Mouse (Mus musculus): ENCODE data around the gene 1700003F12Rik.

1700003F12Rik gene

DNA sequence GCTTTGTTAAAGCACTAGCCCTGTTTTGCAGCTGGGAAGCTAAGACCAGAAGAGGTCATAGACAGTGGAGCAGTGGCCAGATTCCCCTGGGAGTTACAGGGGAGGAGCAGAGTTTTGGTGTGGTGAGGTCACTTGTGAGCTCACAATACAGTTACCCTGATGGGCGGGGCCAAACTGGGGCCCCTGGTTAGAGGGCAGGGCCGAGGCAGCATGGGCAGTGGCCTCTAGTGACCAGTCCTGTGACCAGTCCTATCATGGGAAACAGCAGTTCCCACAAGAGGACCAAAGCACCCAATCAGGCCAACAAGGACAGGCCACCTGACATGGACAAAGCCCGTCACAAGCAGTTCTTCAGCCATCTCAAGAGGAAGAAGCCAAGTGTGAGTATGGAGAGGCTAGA, 1.8 kb downstream of the 1700003F12Rik start:
- DNase-seq (ENCODE audit: inconsistent age in 2 of 2, low spot score in 1 of 2) = peak in 1 of 2 experiments; percentile 56

DNA sequence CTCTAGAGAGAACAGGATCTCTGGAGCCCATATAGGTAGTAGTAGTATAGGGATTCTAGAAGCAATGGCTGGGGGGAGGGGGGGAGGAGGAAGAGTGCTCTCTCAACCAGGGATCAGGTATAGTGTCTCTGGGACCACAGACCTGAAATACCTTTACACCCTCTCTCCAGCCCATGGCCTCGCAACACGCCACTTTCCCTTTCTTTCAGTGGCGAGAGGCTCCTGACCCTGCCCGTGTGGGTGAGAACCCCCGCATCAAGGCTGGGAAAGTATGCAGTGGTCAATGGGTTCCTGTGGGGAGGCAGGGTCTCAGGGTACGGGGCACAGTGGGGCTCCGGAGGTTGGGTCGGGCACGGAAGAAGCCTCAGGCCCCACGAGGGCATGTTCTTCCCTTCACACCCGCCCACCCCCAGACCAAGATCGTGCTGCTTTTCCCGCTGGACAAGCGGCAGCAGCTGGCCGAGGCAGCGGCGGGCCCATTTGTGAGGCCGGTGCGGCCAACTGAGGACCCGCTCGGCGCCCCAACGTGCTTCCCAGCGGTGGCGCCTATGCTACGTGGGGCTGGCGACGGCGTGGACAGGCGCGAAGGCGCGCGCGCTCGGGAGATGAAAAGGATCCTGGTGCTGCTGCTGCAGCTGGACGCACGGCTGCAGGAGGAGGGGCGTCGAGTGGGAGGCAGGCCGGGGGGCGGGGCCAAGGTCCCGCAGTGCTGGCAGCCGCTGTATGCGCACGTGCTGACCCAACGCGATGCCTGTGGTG, 2.4 kb downstream of the 1700003F12Rik start:
- peak; percentile 80 to 85 for DNase-seq (ENCODE audit: inconsistent age in 2 of 2, low spot score in 1 of 2)

DNA sequence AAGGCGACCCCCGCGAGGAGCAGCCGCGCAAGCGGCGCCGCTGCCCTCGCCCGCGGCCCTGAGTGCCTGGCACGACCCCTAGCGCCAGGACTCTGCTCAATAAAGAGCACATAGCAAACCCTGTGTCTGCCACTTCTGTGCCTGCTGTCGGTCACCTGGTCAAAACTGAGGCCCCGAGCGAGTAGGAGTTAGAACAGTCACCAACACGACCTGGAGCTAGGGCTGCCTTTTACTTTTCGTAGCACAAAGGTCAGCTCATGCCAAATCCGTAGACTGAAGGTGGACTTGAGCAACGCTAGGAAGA, 3.0 kb downstream of the 1700003F12Rik start:
- no peak for DNase-seq (ENCODE audit: inconsistent age in 2 of 2, low spot score in 1 of 2)

DNA sequence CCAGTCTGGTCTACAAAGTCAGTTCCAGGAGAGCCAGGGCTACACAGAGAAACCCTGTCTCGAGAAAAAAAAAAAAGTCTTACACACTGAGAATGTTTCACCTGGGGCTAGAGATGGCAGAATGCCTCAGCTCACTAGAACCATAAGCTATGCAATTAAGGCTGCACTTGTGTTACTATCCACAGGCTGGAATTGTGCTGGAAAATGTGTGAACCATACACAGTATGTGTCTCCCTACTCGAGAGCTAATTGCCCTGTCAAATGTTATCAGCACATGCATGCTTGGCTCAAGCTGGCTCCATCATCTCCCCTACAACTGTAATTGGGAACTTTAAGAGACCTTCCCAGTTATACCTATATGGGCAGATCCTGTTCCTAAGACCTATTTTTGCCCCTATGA, 4.1 kb downstream of the 1700003F12Rik start:
- DNase-seq (ENCODE audit: inconsistent age in 2 of 2, low spot score in 1 of 2) = no peak

DNA sequence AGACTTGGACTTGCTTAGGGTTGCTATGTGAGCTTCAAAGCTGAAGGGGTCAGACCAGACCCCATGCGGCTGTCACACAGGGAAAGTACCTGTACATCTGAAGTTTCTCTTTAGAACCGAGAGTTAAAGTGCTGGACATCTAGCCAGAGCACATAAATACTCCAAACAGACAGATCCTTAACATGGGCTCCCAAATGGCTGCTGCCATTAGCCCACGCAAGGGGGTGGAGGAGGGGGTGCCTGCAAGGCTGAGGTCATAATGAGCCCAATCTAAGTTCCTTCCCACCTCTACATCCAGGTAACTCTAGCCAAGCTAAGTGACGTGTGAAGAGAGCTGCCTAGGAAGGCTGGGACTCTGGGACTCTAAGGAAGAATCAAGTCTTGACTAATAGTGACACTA, 4.6 kb downstream of the 1700003F12Rik start, which contains the start of gene Actl10:
Actl10 (plus strand) TSS at position 301 of the 400 bp plus-strand sequence.
- no peak for DNase-seq (ENCODE audit: inconsistent age in 2 of 2, low spot score in 1 of 2)

DNA sequence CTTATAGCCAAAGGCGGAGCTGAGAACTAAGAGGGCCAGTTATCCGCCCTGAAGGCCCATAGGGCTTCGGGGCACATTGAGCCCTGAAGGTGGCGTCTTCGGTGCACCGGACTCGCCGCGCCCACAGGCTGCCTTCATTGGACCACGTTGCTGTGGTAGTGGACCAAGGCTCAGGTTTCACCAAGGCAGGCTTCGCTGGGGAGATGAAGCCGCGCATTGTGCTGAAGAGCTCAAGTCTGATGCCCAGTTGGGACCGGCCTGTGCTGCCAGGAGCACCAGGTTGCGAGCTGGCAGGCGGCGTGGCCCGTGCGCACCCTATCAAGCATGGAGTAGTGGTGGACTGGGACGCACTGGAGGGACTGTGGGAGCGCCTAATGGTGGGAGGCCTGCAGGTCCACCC, 5.0 kb downstream of the 1700003F12Rik start:
- no peak for DNase-seq (ENCODE audit: inconsistent age in 2 of 2, low spot score in 1 of 2)

DNA sequence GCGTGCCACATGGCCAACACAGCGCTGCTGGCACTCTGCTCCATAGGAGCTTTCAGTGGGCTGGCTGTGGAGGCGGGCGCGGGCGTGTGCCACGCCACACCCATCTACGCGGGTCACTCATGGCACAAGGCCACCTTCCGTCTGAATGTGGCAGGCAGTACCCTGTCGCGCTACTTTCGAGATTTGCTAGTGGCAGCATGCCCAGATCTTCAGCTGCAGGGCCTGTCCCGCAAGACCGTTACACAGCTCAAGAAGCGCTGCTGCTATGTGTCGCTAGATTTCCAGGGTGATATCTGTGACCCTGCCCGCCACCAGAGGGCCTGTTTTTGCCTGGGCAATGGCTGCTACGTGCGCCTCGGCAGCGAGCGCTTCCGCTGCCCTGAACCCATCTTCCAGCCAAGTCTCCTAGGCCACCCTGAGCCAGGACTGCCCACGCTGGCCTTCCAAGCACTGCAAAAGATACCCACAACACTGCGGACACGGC, 5.6 kb downstream of the 1700003F12Rik start:
- DNase-seq (ENCODE audit: inconsistent age in 2 of 2, low spot score in 1 of 2) = peak; percentile 82 to 93

DNA sequence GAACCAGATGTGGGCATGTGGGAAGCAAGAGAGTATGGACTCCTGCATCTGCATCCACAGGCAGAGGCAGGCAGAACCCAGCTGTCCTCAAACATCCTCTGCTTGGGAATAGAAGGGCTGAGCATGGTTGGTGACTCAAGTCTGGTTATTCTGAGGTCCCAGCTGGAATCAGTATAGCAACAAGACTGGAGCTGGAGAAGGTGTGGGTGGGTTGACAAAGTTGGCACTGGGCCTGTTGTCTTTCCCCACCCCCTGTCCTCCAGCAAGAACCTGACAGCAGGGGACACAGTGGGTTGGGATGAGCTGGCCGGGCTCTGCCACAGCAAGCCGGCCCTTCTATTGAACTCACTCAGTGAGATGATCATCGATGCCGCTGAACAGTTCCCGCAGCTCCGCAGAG, 8.3 kb downstream of the 1700003F12Rik start:
- no peak for DNase-seq (ENCODE audit: inconsistent age in 2 of 2, low spot score in 1 of 2)

DNA sequence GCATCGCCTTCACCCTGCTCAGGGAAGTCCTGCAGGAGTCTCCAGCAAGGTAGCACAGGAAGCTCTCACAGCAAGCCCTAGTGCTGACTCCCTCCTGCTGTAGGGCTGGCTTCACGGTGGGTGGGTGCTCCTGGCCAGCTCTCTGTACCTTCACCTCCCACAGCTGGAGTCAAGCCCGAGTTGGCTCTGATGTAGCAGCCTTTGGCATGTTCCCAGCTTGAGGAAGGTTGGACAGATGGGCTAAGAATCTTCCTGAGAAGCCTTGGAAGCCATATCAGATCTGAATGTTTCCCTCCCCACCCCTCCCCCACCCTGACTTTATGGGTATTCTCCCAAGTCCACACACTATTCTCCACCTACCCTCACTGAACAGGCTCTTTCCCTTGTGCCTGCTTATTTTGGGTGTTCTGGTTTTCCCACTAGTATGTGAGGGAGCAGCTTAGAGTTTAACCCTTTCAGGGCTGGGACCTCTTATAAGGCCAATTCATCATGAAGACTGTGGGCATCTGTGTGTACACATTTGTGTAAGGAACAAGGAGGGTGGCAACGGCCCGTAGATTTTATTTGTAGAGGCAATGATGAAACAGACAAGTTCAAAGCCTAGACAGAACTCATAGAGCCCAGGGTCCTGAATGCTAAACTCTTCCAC, 10.4 kb downstream of the 1700003F12Rik start:
- DNase-seq (ENCODE audit: inconsistent age in 2 of 2, low spot score in 1 of 2) = no peak

DNA sequence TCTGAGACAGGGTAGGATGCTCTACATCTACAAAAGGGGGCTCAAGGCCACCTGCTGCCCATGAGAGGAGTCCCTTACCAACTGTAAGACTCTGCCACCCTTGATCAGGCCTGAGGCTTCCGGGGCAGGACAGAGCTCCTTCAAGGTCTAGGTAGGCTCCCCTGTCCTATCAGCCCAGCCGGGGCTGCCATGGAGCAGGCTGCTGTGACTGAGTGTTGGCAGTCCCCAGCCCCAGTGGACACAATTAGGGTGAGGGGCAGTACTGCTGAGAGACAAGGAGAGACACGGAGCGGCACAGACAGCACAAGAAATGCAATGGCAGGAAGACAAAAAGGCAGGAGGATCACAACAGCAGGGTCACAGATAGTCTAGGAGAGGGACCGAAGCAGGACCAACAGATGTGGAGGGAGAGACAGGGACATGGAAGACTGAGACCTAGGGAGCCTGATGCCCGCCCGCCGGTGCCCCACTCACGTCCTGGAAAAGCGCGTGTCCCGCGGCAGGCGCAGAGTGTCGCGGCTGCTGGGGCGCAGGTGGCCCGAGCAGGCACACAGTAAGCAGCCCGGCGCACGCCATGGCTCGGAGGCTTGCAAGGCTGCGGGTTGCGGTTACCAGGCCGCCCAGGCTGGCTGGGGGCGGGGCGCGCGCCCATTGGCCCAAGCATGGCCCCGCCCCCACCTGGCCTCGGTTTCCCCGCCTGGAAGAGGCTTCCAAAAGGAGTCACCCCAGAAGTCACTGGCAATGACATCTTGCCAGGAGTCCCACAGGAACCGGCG, 11.6 kb downstream of the 1700003F12Rik start, which contains the start of gene Necab3:
Necab3 (minus strand) TSS at position 627 of the 776 bp plus-strand sequence.
- peak; percentile 65 to 82 for DNase-seq (ENCODE audit: inconsistent age in 2 of 2, low spot score in 1 of 2)

DNA sequence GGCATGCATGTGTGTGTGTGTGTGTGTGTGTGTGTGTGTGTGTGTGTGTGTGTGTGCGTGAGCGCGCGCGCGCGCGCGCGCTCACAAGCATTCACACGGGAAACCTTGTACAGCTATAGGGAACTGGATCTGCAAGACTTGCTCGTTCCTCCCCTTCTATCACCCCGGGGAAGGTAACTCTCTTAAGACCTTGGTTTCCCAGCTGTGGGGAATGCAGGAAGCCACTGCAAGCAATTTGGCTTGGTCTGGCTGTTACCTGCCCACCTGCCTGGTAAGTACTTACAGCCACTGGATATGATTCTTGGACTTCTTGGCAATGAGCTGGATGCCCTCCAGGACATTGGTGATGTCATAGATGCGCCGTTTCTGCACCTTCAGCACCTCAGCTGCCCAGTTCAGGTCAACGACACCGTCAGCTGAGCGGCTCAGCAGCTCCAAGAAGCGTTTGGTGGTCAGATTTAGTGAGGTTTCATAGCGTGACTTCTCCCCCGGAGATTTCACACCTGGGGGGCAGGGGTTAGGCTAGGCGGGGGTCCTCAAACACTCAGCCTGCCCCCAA, 16.8 kb downstream of the 1700003F12Rik start:
- DNase-seq (ENCODE audit: inconsistent age in 2 of 2, low spot score in 1 of 2) = no peak

DNA sequence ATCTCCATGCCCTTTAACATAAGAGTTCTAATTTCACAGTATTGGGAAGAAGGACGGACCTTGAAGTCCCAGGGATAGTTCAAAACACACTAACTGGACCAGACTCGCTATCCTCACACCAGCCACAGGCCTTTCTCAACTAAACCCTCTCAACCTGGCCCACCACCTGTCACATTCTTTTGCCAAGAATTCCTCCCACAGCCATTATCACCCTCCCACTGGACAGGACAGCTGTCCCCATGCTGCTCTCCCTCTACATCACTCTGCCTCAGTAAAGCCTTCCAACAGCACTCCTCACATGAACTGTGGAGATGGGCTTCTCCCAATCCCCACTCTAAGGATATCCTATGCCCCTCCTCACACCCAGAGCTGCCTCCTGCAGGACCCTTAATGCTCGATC, 18.7 kb downstream of the 1700003F12Rik start:
- DNase-seq (ENCODE audit: inconsistent age in 2 of 2, low spot score in 1 of 2) = no peak

DNA sequence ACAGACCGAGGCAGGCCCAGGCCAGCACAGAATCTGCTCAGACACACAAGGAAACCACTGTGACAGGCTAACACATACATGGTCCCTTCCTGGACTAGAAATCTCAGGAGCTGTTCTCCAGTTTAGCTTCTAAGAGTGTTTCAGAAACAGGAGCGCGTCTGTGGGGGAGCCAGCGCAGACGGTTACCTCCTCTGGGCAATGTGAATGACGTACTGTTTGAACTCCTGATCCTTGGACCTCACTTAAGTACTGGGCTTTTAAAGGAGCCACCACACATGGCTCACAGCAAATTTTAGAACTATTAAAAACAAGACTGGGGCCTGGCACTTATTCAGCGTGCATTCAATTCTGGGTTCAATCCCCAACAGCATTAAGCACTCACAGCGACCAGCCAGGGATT, 19.8 kb downstream of the 1700003F12Rik start:
- no peak for DNase-seq (ENCODE audit: inconsistent age in 2 of 2, low spot score in 1 of 2)

DNA sequence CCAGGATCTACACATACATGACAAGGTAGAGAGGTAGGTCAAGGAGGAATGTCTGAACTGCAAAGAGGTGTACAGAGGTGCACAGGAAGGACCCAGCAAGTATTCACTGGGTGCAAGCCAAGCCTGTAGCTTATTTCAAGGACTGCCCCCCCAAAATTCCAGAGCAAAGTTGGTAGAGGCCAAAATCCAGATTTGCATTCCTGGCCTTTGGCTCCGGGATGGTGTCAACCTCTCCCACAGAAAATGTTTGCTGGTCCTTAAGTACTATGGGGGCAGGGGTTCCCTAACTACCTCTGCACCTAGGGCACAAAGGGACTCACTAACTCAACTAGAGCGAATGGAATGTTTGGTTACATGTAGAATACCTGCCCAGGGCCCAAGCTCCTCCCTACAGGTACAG, 20.9 kb downstream of the 1700003F12Rik start:
- DNase-seq (ENCODE audit: inconsistent age in 2 of 2, low spot score in 1 of 2) = peak in 1 of 2 experiments; percentile 40

DNA sequence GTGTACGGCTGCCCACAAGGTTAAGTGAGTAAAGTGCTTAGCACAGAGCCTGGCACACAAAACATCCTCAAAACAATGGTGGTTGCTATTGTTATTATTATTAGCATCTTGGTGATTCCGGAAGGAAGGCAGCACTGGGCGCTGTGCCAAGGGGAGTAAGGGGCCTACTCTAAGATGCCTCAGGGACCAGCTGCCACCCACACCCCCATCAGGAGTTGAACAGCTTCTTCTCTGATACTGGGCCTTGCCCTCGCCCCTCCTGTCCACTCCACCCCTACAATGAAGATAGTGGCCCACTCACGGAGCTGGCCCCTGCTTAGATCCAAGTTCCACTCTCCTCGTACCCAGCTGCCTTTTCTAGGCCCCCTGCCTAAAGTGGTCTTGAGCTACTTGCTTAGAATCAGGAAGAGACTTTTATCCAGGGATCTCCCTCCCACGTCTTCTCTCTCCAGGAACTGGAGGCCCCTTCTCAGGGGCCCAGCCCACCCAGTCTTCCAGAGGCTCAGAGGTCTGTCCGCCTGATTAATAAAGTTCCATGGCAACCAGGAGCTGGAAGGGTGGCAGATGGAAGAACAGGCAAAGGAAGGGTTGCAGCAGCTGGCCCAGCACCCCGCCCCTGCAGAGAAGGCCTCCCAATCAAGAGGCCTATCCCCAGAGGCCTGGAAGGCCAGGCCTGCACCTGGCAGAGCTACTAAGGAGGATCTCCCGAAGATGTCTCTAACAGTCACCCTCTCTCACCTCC, 21.6 kb downstream of the 1700003F12Rik start:
- peak; percentile 40 to 65 for DNase-seq (ENCODE audit: inconsistent age in 2 of 2, low spot score in 1 of 2)

DNA sequence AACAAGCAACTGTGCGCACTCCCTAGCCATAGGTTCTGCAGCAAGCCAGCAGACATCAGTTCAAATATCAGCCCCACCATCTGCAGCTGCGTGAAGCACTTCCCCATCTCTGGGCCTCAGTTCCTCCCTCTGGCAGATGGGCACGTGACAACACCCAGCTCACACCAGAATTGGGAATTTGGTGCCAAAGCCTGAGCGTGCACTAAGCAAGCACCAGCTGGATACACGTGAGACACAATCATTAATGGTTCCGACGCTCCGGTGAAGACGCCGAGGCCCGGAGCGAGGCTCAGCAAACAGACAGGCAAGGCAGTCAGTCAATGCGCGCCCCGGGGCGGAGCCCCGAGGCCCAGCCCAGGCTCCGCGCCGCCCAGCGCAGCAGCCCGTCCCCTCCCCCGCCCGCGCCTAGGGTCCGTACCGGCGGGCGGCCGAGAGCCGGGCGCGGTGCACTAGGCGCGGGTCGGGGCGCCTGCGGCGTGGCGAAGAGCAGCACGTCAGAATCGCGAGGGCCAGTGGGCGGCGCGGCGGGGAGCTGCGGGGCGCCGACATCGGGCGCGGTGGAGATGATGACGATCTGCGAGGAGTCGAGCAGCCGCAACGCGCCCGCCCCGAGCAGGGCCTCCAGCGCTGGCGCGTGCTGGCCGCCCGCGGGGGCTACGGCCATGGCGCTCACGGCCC, 22.3 kb downstream of the 1700003F12Rik start:
- DNase-seq (ENCODE audit: inconsistent age in 2 of 2, low spot score in 1 of 2) = peak; percentile 81 to 93

DNA sequence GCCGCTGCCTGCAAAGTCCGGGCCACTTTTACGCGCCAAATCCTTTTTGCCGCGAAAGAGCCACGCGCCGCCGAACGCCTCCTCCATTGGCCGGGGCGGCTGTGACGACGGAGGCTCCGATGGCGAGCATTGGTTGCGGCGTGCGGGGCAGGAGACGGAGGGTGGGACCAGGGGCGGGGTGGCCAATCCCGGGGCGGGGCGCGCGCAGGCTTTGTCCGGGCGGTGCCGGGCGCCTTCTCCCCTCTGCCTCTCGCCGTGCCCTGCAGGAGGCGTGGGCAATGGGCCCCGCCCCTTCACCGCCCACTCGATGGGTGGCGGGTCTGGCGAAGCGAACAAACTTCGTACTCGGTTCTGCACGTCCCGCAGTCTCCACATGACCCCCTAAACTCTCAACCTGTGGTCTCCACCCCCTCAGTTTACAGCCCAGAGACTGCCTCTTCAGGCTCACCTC, 23.0 kb downstream of the 1700003F12Rik start, which contains the start of gene E2f1:
E2f1 (minus strand) TSS at position 57 of the 451 bp plus-strand sequence.
- DNase-seq (ENCODE audit: inconsistent age in 2 of 2, low spot score in 1 of 2) = peak; percentile 95 to 97

DNA sequence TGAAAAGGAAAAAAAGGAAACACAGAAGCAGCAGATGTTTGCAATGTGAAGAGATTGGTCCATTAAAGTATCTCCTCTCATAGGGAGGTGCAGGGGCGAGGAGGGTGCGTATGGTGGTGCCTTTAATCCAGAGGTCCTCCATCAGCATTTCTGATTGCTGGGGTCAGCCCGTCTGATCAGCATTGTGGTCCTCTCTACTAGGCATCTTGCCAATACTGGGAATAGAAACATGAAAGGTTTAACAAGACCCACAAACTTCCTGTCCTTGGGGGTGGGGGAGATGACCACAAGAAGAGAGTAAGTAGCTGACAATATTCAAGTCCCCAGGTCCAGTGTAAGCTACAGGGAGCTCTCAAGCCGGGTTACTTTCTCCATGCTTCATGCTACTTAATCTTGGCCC, 23.8 kb downstream of the 1700003F12Rik start:
- peak in 1 of 2 experiments; percentile 37 for DNase-seq (ENCODE audit: inconsistent age in 2 of 2, low spot score in 1 of 2)

DNA sequence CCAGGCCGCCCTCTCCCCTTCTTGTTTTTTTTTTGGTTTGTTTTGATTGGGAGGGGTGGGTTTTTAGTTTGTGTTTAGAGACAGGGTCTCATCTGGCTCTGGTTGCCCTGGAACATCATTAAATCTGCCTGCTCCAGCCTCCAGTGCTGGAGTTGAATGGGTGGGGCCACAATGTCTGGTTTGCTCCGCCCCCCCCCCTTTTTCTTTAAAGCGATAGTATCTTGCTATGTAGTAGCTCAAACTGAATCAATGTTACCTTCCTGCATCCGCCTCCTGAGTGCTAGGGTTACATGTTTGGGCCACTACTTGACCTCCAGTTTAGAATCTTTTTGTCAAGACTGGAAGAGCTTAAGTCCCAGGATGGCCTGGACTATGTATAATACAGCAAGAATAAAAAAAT, 24.4 kb downstream of the 1700003F12Rik start:
- no peak for DNase-seq (ENCODE audit: inconsistent age in 2 of 2, low spot score in 1 of 2)

DNA sequence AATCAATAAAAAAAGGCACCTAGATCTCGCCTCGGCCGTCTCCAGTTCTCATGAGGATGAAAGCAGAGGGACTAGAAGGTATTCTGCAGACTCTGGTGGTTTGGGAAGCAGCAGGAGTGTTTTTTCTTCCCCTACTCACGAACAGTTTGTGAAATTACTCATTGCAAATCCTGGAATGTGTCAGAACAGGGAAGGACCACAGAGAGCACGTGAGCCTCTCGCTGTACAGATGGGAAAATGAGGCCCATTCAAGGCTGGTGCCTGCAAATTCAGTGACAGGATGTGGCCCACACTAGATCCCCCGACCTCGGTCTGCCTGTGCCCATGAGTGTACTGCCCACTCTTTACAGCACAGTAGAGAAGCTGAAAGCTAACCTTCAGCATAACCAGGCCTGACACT, 25.1 kb downstream of the 1700003F12Rik start:
- no peak for DNase-seq (ENCODE audit: inconsistent age in 2 of 2, low spot score in 1 of 2)

Data from adrenal gland, adult (tissue).